In genomic region chr3:52039958-52040357, GRCm38 (mm10) we compare ENCODE assay signal across 20 mouse cellular contexts.
DNase-seq lines count a peak whose midpoint lies in the region; ATAC-seq and TF ChIP-seq lines count a peak whose summit lies in the region.
"Had no signal": no experiment of that assay in that cellular context is flagged by ENCODE, and none has a peak within 500 bp of the region (broad histone marks: within the 10 kb centered on the region; RNA-seq: fewer than 3 reads in every experiment).

No protein-coding gene starts in this region.

- H3K4me1 ChIP-seq in liver, adult 2 months (ENCODE audit: control insufficient read depth, insufficient read depth, low read length), result peaks cover 5% of the 10 kb centered on the region
- peaks cover 21% of the 10 kb centered on the region for H3K4me1 ChIP-seq in liver, embryonic 12.5 days
- H3K4me1 ChIP-seq in lung, embryonic 15.5 days, result peaks cover 58% of the 10 kb centered on the region
- H3K4me1 ChIP-seq in forebrain, embryonic 11.5 days (replicated peaks; ENCODE audit: control insufficient read depth, insufficient read depth, low read length), result peaks cover 20% of the 10 kb centered on the region
- peaks cover 28% of the 10 kb centered on the region for H3K4me1 ChIP-seq in forebrain, embryonic 13.5 days

- H3K9ac ChIP-seq in liver, adult 2 months (ENCODE audit: low read depth, low read length), result no peak overlapping the region
- no peak overlapping the region for H3K9ac ChIP-seq in liver, embryonic 12.5 days
- H3K9ac ChIP-seq in lung, embryonic 15.5 days, result no peak overlapping the region
- no peak overlapping the region for H3K9ac ChIP-seq in forebrain, embryonic 11.5 days (ENCODE audit: low read length)
- no peak overlapping the region for H3K9ac ChIP-seq in forebrain, embryonic 13.5 days
- H3K9ac ChIP-seq: embryonic facial prominence, embryonic 15.5 days; limb, embryonic 12.5 days; liver, embryonic 14.5 days had no signal

- H3K79me2 ChIP-seq in liver, adult 2 months (ENCODE audit: control insufficient read depth, insufficient read depth, low read length), result no peaks in the 10 kb centered on the region

- DNase-seq in liver, adult 2 months (ENCODE audit: extremely low read depth, low read depth, low spot score), result peak; percentile 87
- peak; percentile 59 for DNase-seq in fibroblast of lung, adult 2 months (ENCODE audit: low read depth)
- peak; percentile 43 to 71 for DNase-seq in lung, postnatal 4 days
- DNase-seq in forebrain, embryonic 11.5 days (ENCODE audit: low spot score), result no peak
- DNase-seq: cerebellum, adult 9-11 months; gastrocnemius, postnatal 25 days; kidney, adult 11 months; retina, postnatal 1 day had no signal

- ATAC-seq in liver, embryonic 12.5 days, result no peak
- ATAC-seq in lung, embryonic 15.5 days (ENCODE audit: borderline replicate concordance, extremely low read depth, low FRiP score, low TSS enrichment), result peak; percentile 43; the same call in 1 of the 2 replicates
- ATAC-seq in forebrain, embryonic 11.5 days (replicated peaks; ENCODE audit: low FRiP score), result no peak
- no peak for ATAC-seq in forebrain, embryonic 13.5 days
- ATAC-seq: forebrain, embryonic 14.5 days; hindbrain, postnatal 0 days; midbrain, embryonic 16.5 days; Patski had no signal

- H3K27ac ChIP-seq in liver, adult 2 months (replicated peaks; ENCODE audit: insufficient read depth, low read depth, low read length), result no peak overlapping the region
- H3K27ac ChIP-seq in liver, embryonic 12.5 days, result no peak overlapping the region
- H3K27ac ChIP-seq in lung, embryonic 15.5 days, result peak overlapping the region; percentile 80
- no peak overlapping the region for H3K27ac ChIP-seq in forebrain, embryonic 11.5 days (ENCODE audit: low read depth, low read length)
- H3K27ac ChIP-seq in forebrain, embryonic 13.5 days, result no peak overlapping the region
- H3K27ac ChIP-seq: embryonic facial prominence, embryonic 15.5 days; hindbrain, embryonic 10.5 days; hindbrain, postnatal 0 days; limb, embryonic 12.5 days; liver, embryonic 14.5 days had no signal

- no peak overlapping the region for H3K4me2 ChIP-seq in liver, embryonic 12.5 days
- H3K4me2 ChIP-seq in lung, embryonic 15.5 days, result no peak overlapping the region; the same call in 1 of the 2 replicates
- H3K4me2 ChIP-seq in forebrain, embryonic 11.5 days (ENCODE audit: low read depth, low read length, severe bottlenecking), result no peak overlapping the region
- no peak overlapping the region for H3K4me2 ChIP-seq in forebrain, embryonic 13.5 days
- H3K4me2 ChIP-seq: embryonic facial prominence, embryonic 15.5 days; limb, embryonic 12.5 days had no signal

- H3K27me3 ChIP-seq in liver, adult 2 months (ENCODE audit: control insufficient read depth, insufficient read depth, low read length), result no peaks in the 10 kb centered on the region
- no peaks in the 10 kb centered on the region for H3K27me3 ChIP-seq in liver, embryonic 12.5 days (replicated peaks)
- no peaks in the 10 kb centered on the region for H3K27me3 ChIP-seq in lung, embryonic 15.5 days
- no peaks in the 10 kb centered on the region for H3K27me3 ChIP-seq in forebrain, embryonic 11.5 days (ENCODE audit: control insufficient read depth, insufficient read depth, low read length)
- H3K27me3 ChIP-seq in forebrain, embryonic 13.5 days, result no peaks in the 10 kb centered on the region
- H3K27me3 ChIP-seq: embryonic facial prominence, embryonic 15.5 days; limb, embryonic 12.5 days; megakaryocyte, embryonic 14.5 days; Patski had no signal

- H3K36me3 ChIP-seq in liver, adult 2 months (ENCODE audit: control insufficient read depth, insufficient read depth, low read length), result no peaks in the 10 kb centered on the region
- H3K36me3 ChIP-seq in liver, embryonic 12.5 days, result no peaks in the 10 kb centered on the region
- H3K36me3 ChIP-seq in lung, embryonic 15.5 days, result no peaks in the 10 kb centered on the region
- no peaks in the 10 kb centered on the region for H3K36me3 ChIP-seq in forebrain, embryonic 11.5 days (ENCODE audit: control insufficient read depth, insufficient read depth, low read length)
- H3K36me3 ChIP-seq in forebrain, embryonic 13.5 days (ENCODE audit: poor library complexity, severe bottlenecking), result no peaks in the 10 kb centered on the region
- H3K36me3 ChIP-seq: embryonic facial prominence, embryonic 15.5 days; hindbrain, embryonic 10.5 days; limb, embryonic 12.5 days had no signal

- H3K4me3 ChIP-seq in liver, adult 2 months (ENCODE audit: insufficient read depth, low read depth, low read length), result no peak overlapping the region
- H3K4me3 ChIP-seq in liver, embryonic 12.5 days, result no peak overlapping the region
- H3K4me3 ChIP-seq in lung, embryonic 15.5 days, result no peak overlapping the region
- no peak overlapping the region for H3K4me3 ChIP-seq in forebrain, embryonic 11.5 days (ENCODE audit: low read depth, low read length)
- H3K4me3 ChIP-seq in forebrain, embryonic 13.5 days, result no peak overlapping the region
- H3K4me3 ChIP-seq: embryonic facial prominence, embryonic 15.5 days; hindbrain, embryonic 10.5 days; limb, embryonic 12.5 days; megakaryocyte, embryonic 14.5 days had no signal

- 22% methylated on average over 7 of the region's 7 CpGs for WGBS in liver, adult 2 months
- 77% methylated on average over 7 of the region's 7 CpGs for WGBS in liver, embryonic 12.5 days (ENCODE audit: insufficient replicate concordance)
- 53% methylated on average over 7 of the region's 7 CpGs for WGBS in lung, embryonic 15.5 days
- 92% methylated on average over 7 of the region's 7 CpGs for WGBS in forebrain, embryonic 11.5 days
- WGBS in forebrain, embryonic 13.5 days, result 88% methylated on average over 7 of the region's 7 CpGs

- no peak for TF ChIP-seq CTCF in liver, adult 2 months (IDR thresholded peaks at IDR 0.05; ENCODE audit: low read depth, low read length)

- H3K9me3 ChIP-seq in liver, embryonic 12.5 days (replicated peaks), result no peaks in the 10 kb centered on the region
- no peaks in the 10 kb centered on the region for H3K9me3 ChIP-seq in lung, embryonic 15.5 days
- H3K9me3 ChIP-seq in forebrain, embryonic 11.5 days (ENCODE audit: control insufficient read depth, low read length), result no peaks in the 10 kb centered on the region
- no peaks in the 10 kb centered on the region for H3K9me3 ChIP-seq in forebrain, embryonic 13.5 days (replicated peaks)
- H3K9me3 ChIP-seq: embryonic facial prominence, embryonic 15.5 days; hindbrain, embryonic 10.5 days; limb, embryonic 12.5 days; megakaryocyte, embryonic 14.5 days had no signal

- no peak for TF ChIP-seq POLR2A in liver, adult 2 months (IDR thresholded peaks at IDR 0.05; ENCODE audit: extremely low read depth, insufficient read depth, low read length)
